Mouse (Mus musculus) heart, postnatal 10 days (tissue): ENCODE measurements around the gene Rpa2. TPM values are rescaled to one million over a fixed set of nuclear protein-coding genes. Genes with fewer than 3 reads are reported as not detected.
"Not testable (repeated sequence)": the region's sequence is repeated elsewhere in the genome, so short reads cannot be mapped to it uniquely, and the experiment has no call there.

Experiments used
- DNase-seq, 2 experiments: peaks; one replicate each; pipeline ENCODE4 v3.0.0; 2021
- intact Hi-C: fragments of 180-260 bp; cut with DNase I; formaldehyde crosslinking; loops from one replicate; pipeline ENCODE4 v1.15.1; 2025
- total RNA-seq, 2 experiments: library from RNA; stranded (reverse); gene quantifications; 2 replicates each; pipeline ENCODE4 v1.2.3; 2021

The Rpa2 gene
- total RNA-seq, 2 experiments from 2014 or later, result 17.3 to 20.4 TPM

DNA sequence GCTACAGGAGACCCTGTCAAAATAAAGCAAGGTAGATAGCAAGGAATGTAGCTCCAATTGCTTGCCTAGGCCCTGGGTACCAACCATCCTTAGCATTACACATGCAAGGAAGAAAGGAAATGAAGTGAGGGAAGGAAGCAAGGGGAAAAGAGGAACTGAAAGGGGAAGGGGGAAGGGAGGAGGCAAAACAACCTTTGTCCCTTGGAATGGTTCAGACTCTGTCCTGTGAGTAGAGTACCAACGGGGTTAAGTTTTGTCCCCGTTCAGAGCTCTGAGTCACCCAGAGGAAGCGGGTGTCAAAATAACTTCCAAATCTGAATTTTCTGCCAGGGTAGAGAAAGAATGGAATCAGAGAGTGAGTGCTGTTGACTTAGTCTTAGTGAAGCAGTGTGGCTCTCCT lies 7.8 kb upstream of the Rpa2 start:
- intact Hi-C loops, result no loop called here
- DNase-seq, result no peak

DNA sequence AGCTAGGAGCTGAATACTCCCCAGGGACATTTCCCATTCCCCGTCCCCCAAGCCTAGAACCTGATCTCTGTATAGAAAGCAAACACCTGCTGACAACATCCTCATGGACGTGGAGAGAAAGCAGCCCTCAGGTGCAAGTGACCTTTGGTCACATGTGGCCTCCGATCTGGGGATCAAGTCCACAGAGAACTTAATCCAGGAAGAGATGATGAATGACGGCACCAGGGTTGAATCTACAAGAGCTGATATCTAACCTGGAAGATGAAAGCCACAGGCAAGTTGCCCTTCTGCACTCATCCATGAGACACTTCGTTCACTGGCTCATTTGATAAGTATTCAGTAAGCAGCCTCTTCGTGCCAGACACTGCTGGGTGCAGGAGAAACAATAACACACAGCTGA lies 5.5 kb upstream of the Rpa2 start:
- no peak for DNase-seq
- intact Hi-C loops, result no loop called here

DNA sequence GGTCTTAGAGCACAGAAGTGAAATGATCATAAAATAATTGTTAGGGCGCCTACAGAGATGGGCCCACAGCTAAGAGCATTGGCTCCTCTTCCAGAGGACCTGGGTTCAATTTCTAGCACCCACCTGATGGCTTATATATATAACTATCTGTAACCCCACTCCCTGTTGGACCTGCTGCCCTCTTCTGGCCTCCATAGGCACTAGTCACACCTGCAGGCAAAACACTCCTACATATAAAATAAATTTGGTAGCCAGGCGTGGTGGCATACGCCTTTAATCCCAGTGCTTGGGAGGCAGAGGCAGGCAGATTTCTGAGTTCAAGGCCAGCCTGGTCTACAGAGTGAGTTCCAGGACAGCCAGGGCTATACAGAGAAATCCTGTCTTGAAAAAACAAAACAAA lies 5.0 kb upstream of the Rpa2 start:
- DNase-seq, intact Hi-C loops: not testable (repeated sequence)

DNA sequence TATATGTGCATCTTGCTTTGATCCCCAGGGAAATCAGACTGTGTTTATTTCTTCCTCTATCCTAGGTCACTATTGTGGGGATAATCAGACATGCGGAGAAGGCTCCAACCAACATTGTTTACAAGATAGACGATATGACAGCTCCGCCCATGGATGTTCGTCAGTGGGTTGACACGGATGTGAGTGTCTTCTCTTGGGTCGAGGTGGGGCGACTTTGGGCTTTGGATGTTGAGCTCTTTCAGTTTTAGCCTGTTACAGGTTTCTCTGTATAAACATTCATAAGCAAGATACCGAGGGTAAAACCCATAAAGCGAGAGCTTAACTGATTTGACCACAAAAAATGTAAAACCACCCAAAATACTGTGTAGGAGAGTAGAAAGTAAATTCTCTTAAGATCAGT lies 3.6 kb downstream of the Rpa2 start:
- DNase-seq, result no peak
- intact Hi-C loops, result no loop called here

DNA sequence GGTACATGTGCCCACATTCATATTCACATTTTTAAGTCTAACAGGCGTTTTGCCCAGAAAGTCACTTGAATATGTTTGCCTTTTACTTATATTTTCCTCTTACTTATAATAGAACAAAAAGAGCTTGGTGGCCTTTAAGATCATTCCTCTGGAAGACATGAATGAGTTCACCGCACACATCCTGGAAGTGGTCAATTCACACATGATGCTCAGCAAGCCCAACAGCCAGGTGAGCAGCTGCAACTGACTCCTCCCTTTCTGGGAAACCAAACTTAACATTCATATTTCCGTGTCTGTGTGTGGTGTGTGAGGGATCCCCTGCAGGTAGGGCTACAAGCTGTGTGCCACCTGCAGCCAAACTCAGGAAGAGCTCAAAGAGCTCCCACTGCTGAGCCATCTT lies 6.8 kb downstream of the Rpa2 start:
- intact Hi-C loops, result no loop called here
- no peak for DNase-seq

DNA sequence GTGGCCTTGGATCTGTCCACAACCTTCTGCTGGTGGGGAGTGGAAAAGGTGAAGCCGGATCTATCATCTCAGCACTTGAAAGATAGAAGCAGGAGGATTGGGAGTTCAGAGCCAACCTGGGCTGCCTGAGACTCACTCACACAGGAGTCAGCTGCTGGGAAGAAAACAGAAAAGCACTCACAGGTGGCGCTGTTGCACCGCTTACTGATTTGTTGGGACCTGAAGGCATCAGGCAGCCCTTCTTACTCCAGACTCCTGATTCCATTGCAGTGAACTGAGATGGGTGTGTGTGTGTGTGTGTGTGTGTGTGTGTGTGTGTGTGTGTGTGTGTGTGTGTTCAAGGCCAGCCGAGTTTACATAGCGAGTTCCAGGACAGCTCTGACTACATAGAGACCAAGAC lies 8.6 kb downstream of the Rpa2 start:
- DNase-seq, result peak; percentile 80 to 86
- intact Hi-C loops, result loop anchor here (1.0 to 2.0 kb wide), 2 partner anchors 48 to 154 kb away; no protein-coding TSS in a partner anchor

DNA sequence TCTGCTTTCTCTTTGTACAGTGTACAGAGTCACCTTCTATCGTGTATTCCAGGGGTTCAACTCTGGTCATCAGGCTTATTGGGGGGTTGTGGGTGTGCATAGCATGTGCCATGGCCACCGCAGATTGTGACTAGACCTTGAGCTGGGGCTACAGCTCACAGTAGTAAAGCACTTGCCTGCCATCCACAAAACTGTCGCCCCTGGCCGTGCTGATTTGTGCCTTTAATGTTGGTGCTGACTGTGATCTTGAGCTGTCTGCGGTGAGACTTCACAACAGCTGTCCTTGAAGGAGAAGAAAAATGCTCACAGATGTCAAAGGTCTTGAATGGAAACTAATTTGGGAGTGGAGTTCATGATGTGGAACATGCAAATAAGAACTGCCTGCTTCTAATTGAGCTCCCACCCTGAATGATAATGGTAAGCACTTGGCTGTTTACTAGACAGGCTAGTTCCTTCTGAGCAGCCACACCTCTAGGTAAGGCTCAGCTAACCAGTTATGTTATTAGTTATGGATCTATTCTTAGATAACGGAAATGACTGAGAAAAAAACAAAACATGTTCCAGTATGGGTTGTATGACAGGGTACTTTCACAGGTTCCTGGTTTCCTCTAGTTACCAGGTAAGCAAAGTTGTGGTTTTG lies 10.6 kb downstream of the Rpa2 start:
- intact Hi-C loops, result no loop called here
- no peak for DNase-seq

DNA sequence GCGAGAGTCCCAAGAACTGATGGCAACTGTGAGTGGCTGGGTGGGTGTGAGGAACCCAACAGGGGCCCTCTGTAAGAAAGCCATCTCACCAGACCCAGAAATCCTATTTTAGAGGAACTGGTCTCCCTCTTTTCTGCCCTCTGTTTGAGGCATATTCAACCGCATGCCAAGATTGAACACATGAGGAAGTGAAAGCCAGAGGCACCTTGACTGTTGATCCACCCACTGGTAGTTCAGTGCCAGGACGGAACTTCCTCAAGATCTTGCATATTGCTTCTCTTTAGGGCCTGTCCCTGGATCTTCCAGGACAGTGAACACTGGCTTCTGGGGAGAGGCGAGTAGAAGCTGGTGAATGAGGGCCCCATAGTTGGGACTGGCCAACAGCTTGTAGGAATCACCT lies 12.2 kb downstream of the Rpa2 start:
- DNase-seq, result peak in 1 of 2 experiments; percentile 20
- intact Hi-C loops, result no loop called here

DNA sequence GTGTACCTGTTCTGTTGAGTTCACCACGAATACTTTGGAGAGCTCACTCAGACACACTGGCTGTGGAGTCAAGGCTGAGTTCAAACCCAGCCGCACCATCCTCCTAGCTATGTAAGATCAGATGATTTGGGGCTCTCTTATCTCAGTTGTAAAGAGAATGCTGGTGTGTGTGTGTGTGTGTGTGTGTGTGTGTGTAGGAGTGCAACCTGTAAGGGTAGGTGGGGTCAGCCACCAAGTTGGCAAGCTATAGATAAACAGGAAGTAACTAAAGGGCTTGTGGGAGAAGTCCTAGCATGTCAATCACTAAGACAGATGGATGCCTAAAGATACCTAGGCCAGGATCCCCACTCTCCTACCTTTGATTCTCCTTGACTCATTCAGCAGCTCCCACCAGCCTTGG lies 15.6 kb downstream of the Rpa2 start:
- no peak for DNase-seq
- intact Hi-C loops, result no loop called here

DNA sequence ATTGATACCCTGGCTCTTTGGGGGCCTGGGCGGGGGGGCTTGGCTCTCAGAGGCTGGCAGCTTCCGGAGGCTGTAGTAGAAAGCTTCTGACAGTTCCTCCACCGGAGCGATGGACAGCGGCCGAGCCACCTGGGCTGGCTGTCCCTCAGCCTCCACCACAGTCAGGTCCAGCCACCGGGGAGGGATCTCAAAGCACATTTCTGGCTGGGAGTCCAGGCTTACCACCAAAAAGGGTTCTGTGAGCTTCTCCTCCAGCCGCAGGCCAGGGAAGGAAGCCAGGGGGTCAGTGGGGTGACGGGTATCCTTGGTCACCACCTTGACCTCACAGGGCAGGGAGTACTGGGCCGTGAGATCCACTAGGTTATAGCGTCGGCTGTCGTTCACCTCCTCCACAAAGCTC lies 17.1 kb downstream of the Rpa2 start:
- intact Hi-C loops, result no loop called here
- no peak for DNase-seq

DNA sequence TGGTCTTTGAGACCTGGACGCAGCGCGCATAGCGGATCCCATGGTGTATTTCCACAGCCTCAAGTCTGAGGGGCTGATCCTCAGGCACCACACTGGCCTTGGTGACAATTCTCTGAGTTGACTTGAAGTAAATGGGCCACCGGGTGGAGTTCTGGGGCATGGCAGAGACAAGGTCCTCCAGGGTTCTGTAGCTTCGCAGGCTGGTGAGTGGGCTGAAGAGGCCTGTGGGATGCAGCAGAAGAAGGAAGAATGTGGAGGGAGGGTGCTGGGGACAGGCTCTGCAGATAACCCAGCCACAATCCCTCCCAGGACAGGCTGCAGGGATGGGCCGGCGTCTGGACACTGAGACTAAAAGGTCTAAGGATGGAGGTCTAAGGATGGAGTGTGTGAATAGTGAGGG lies 21.6 kb downstream of the Rpa2 start:
- intact Hi-C loops, result no loop called here
- no peak for DNase-seq

DNA sequence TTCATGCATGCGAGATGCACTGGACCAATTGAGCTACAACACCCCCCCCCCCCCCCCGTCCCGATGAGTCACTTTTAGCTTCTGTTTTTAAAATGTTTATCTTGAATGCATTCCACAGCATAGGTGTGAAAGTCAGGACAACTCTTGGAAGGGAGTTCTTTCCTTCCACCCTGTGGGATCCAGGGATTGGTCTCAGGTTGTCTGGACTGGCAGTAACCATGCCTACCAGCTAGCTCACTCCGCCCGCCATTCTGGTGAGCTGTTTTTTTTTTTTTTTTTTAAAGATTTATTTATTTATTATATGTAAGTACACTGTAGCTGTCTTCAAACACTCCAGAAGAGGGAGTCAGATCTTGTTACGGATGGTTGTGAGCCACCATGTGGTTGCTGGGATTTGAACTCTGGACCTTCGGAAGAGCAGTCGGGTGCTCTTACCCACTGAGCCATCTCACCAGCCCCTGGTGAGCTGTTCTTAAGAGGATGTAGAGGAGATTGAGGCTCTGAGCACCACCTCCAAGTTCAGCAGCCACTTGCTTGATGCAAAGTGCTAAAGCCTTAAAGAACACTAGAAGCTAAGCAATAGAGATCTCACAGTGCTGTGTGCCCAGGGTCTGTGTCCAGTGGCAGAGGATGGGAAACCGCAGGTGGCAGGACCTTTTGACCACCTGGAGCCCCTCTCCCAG lies 25.3 kb downstream of the Rpa2 start:
- intact Hi-C loops, DNase-seq: not testable (repeated sequence)

DNA sequence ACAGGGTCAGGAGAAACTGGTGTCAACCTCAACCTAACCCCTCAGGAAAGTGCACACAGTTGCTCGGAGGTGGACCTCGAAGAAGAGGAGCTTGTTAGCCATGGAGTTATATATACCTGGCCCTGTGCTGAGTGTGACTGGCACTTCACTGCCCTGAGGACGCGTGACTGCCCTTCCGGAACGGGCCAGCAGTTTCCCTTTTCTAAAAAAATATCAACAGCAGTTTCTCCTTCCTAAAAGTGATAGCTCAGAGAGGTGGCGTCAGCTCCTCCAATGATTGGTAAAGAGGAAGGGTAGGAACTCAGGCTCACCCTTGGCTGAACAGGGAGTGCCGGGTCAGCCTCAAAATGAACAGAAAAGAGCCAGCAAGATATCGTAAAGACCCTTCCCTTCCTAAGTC lies 25.9 kb downstream of the Rpa2 start:
- no peak for DNase-seq
- intact Hi-C loops, result no loop called here

DNA sequence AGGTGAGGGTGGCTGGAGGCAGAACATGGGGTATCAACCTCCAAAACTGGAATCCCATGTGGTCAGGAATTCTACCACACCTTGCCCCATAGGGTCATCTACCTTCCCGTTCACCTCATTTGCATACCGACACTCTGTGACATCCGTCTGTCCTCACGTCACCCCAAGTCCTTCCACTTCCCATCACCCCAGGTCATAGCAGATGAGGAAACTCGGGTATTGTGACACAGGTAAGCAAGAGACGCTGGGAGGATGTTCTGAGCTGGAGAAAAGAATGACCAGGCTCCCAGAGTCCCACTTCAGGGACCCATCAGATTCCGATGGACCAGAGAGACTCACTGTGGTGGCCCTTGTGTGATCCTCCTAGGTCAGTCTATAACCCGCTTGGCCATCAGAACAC lies 26.6 kb downstream of the Rpa2 start:
- no peak for DNase-seq
- intact Hi-C loops, result no loop called here

DNA sequence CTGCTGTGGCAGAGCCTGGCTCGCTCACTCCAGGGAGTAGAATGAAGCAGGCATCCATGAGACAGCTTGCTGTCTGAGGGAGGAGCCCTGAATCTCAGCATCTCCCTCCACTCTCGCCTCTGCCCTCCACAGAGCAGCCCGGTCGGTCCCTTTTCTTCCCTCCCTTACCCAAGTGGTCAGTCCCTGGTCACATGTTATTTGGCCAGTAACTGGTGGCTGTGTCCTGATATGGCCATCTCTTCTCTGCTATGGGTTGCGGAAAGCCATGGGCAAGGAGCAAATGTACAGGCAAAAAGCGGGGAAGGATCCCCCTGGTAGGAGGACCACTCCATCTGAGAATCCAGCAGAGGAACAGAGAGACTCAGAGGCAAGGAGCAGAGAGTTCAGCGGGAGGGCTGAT lies 27.0 kb downstream of the Rpa2 start:
- no peak for DNase-seq
- intact Hi-C loops, result no loop called here

DNA sequence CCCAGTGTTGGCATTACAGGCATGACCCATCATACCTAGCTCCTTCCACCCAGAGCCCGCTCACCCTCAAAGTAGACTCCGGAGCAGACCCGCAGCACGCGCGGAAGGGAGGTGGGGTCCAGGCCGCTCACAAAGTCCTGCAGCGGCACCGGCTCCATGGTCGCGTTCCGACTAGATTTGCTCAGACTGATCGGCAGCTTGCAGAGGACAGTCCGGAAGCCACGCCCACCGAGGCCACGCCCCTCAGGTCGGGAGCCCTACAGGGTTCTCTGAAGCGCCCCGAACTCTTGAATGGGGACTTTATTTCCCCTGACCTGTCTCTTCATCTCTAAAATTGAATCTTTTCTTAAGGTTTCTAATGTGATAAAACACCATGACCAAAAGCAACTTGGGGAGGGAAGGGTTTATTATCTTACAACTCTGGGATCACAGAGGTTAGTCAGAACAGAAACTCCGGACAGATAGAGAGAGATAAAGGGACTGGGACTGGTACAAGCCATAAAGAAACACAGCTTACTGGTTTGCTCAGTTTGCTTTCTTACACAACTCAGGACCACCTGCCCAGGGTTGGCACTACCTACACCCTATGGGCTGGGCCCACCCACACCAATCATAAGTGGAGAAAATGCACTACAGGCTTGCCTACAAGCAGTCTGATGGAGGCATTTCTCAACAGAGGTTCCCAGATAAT lies 28.2 kb downstream of the Rpa2 start, which contains the start of gene Themis2:
TSS of gene Themis2 (minus strand) at position 192 of the 691 bp plus-strand sequence.
- intact Hi-C loops, result no loop called here
- DNase-seq, result peak; percentile 80 to 84

DNA sequence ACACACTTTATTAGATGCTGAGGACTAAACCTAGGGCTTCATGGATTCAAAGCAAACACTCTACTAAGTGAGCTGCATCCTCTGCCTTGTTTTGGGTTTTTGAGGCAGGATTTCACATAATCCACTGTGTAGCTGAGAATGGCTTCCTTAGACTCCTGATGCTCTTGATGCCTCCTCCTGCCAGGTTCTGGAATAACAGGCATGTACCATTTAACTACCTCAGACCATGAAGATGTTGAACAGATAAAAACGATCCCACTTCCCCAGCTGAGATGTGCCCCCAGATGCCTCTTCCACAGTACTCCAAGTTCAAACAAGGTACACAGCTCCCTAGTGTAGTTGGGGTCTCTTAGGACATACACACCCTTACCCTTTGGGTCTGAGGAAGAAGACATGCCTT lies 29.3 kb downstream of the Rpa2 start:
- intact Hi-C loops, result no loop called here
- DNase-seq, result no peak

DNA sequence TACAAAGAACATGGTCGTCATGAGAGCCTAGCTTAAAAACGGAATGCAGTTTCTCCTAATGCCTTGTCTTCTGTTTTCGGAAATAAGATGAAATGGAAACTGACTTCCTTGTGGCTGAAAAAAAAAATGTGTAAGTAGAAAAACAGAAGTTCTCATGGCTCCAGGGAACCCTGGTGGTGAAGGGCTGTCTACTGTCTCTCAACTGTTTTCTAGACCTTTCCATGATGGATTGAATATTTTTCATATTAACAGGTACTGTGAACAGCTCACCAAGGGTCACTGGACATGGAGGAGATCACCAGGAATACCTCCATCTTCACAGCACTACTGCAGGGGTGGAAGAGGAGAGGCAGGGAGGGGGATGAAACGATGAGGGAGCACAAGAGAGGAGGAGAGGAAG lies 29.9 kb downstream of the Rpa2 start:
- DNase-seq, result no peak
- intact Hi-C loops, result no loop called here

DNA sequence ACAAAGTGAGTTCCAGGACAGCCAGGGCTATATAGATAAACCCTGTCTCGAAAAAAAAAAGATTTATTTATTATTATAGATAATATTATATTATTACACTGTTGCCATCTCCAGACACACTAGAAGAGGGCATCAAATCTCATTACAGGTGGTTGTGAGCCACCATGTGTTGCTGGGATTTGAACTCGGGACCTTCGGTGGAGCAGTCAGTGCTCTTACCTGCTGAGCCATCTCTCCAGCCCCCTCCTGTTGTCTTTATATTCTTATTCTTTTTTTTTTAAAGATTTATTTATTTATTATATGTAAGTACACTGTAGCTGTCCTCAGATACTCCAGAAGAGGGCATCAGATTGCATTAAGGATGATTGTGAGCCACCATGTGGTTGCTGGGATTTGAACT lies 30.5 kb downstream of the Rpa2 start:
- intact Hi-C loops, DNase-seq: not testable (repeated sequence)

DNA sequence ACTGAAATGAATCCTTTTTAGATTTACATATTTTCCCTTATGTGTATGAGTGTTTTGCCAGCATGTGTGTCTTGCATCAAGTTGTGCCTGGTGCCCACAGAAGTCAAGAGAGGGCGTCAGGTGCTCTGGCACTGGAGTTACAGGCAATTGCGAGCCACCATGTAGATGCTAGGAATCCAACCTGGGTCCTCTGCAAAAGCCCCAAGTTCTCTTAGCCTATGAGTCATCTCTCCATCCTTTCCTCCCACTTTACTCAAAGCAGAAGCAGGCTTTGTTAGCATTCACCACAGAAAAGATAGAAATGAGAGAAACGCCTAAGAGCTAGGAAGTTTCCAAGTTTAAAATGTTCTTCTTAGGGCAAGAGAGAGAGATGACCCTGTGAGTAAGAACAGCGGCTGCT lies 31.7 kb downstream of the Rpa2 start:
- intact Hi-C loops, result no loop called here
- DNase-seq, result no peak

DNA sequence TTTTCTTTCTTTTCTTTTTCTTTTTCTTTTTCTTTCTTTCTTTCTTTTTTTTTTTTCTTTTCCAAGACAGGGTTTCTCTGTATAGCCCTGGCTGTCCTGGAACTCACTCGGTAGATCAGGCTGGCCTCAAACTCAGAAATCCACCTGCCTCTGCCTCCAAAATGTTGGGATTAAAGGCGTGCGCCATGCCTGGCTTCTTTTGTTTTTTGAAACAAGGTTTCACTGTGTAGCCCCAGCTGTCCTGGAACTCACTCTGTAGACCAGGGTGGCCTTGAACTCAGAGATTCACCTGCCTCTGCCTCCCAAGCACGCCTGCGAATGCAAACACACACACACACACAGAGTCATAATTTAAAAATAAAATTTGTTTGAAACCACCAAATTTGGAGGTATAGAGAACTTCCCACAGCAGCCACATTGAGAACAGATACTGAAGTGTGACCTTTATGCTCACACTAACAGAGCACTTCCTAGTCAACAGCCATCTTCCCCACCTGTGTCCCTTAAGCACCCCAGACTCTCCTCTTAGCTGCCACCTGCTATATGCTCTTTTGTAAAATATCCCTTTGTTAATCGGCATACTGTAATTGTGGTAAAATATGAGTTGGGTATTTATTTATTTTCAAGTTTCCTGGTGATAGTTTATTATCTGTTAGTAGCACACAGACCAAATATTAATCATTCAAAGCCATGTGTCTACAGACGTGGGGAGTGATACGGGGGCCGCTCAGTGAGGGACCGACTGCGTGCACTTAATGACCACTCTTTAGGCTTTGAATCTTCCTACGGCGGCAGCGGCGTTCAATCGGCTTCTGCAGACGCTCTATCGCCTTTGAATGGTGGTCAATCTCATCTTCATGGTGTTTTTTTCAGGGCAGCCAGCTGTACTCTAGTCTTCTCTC lies 33.3 kb downstream of the Rpa2 start:
- intact Hi-C loops, result no loop called here
- DNase-seq, result no peak
